Mouse (Mus musculus) thymus, adult 18-20 months (tissue): ENCODE measurements around the gene Lpxn.

ENCODE experiments used
- DNase-seq, 2 experiments: peaks; one replicate each; pipeline ENCODE4 v3.0.0; 2022; ENCODE audit warnings: mixed read lengths in 2 of 2

The Lpxn gene

DNA sequence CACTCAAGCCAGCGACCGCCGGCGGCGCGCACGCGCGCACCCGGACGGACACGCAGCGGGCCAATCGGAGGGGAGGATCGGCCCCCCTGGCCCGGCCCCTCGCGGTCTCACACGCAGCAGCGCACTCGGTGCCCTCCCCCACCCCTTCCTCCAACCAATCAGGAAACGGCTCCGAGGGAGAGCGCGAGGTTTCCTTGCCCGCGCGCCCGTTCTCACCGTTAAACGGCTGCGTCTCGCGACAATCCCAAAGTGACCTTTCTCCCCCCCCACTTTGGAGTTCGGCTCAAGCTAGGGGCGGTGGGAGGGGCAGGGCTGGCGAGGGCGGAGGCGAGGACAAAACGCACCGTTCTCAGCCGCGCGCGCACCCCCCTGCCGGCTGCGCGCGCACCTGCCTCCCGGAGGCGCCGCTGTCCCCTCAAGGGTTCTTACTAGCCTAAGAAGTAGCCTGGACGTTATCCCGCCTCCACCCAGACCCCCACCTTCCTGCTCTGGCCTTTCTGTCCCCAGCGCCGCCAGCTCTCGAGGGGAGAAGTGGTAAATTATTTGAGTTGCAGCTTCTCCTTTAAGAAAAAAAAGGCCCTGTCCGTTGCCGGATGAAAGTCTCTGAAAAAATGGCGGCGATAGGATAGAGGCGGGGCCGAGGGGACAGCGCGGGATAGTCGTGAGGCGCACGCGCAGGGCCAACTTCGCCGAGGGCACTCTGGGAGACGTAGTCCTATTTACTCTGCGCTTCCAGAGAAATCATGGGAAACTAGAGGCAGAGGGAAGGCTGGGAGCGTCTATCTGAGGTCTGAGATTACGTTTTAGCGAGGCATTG, at the start of gene Lpxn, which contains the start of gene Zfp91:
Lpxn (plus strand) TSS at position 683 of the 817 bp plus-strand sequence.
Zfp91 (minus strand) TSS at position 616 of the 817 bp plus-strand sequence.
- DNase-seq, result peak; percentile 93

DNA sequence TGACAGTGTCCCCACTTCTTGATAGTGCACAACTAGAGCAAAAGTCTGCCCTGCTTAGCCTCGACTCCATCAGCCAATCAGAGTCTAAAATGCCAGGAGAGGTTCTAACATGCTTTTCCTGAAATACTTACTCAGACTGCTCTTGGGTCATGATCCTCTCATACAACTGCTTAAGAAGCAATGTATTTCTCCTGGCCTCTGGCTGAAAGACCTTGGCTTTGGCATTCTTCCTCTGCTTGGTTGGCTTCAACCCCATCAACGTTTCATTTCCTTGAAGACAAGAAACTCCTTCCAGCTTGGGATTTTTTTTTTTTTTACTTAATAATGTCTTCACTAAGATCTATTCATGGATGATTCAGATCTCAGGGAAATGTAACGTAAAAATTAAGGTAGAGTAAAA, 39.7 kb upstream of the Lpxn start:
- DNase-seq, result no peak

DNA sequence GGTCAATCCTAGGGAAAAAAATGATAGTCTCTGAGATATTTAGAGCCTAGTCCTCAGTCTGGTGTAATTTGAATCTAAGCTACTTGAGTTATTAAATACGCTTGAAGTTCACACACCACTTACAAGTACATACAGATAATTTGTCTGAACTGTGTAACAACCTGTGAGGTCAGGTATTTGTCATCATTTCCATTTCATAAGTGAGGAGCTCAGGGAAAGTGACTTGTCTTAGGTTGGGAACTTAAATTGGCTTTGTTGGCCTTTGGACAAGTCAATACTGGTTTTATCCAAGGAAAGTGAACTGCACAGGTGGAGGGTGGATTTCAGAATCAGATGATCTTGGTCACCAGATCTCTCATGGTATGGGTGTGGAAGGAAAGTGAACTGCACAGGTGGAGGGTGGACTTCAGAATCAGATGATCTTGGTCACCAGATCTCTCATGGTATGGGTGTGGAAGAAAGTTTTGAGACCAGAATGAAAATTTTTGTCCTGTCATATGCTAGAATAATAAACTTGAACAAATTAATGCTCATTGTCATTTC, 37.0 kb upstream of the Lpxn start:
- DNase-seq, result no peak

- DNase-seq, result no peak
Measured at GRCm38 (mm10) chr19:12759656-12760055, 36.3 kb upstream of the Lpxn start.

DNA sequence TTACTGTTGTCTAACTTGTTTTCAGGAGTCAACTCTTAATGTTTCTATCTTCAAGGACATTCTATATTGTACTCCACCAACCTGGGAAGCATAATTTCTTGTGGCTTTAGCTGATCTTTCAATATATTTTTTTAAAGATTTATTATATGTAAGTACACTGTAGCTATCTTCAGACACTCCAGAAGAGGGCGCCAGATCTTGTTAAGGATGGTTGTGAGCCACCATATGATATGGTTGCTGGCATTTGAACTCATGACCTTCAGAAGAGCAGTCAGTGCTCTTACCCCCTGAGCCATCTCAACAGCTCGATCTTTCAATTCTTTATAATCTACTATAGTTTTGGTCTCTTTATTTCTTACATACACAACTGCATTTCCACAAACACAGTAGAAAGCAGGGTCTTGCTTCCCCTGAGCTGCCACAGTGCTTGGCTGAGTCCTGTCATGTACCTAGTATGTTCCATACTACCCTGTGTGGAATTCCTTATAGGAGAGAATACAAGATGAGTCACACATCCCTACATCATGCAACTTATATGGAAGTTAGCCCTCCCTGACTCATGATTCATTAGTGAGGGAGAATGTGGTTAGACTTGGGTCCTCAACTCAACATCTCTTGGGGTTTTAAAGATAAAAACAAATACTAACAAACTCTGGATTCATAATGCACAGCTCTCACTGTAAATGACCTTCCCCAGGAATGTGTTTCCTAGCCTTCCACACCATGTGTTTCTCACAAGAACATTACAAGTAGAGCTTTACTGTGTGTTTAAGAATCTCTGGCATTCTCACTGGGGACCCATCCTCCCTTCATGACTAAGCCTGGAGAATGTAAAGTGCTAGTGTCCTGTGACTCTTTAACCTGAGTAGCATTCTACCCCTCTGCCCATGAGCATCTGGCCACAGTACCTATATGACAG, 33.5 kb upstream of the Lpxn start:
- peak in 1 of 2 experiments; percentile 10 for DNase-seq

- no peak for DNase-seq
Measured at GRCm38 (mm10) chr19:12765308-12765707, 30.7 kb upstream of the Lpxn start, which contains the start of gene Cntf. Cntf (minus strand) TSS chr19:12765632.

DNA sequence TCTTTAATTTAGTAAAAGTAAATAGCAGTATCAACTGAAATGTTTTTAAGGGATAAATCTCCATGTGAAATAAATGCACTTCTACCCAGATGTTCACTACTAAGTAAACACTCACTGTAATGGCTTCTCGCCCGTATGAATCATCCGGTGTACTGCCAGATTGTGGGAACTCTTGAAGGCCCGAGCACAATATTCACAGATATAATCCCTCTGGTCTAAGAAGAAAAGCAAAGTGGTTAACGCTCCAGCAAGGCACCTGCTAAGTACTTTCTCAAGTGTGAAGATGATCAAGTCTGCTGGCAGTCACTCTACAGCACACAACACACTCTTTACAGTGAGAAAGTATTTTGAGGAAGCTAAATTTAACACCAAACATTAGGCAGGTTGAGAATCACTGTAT, 25.1 kb upstream of the Lpxn start:
- no peak for DNase-seq

DNA sequence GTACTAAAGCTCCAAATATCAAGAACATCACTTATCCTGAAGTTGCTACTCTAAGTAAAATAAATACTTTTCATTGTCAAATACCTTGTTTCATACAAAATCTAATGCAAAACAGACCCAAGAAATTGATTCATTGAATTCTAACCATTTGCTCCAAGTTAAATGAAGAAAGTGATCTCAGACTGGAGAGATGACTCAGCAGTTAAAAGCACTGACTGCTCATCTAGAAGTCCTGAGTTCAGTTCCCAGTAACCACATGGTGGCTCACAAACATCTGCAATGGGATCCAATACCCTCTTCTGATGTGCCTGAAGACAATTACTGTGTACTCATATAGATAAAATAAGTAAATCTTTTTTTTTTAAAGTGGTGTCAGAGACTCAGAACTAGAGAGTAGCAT, 15.6 kb upstream of the Lpxn start:
- no peak for DNase-seq

GRCm38 (mm10) chr19:12786803-12787395, 9.1 kb upstream of the Lpxn start:
- no peak for DNase-seq

- DNase-seq, result no peak
Measured at GRCm38 (mm10) chr19:12787721-12788120, 8.3 kb upstream of the Lpxn start.

DNA sequence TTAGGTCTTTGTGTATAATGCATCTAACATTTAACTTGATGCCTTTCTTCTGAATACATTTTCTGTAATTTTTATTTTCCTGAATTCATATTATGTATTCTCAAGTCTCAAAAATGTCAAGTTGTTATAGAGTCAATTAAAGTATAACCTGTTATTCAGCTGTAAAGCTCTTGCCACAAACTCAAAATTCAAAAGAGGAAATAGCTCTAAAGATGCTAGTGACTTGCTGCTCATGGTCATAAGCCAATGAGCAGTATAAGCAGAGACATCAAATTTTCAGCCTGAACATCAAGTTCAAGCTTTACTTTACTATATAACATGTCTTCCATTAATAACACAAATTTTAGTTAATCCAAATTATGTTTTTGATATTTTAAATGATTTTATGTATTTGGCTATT, 3.6 kb upstream of the Lpxn start:
- no peak for DNase-seq

DNA sequence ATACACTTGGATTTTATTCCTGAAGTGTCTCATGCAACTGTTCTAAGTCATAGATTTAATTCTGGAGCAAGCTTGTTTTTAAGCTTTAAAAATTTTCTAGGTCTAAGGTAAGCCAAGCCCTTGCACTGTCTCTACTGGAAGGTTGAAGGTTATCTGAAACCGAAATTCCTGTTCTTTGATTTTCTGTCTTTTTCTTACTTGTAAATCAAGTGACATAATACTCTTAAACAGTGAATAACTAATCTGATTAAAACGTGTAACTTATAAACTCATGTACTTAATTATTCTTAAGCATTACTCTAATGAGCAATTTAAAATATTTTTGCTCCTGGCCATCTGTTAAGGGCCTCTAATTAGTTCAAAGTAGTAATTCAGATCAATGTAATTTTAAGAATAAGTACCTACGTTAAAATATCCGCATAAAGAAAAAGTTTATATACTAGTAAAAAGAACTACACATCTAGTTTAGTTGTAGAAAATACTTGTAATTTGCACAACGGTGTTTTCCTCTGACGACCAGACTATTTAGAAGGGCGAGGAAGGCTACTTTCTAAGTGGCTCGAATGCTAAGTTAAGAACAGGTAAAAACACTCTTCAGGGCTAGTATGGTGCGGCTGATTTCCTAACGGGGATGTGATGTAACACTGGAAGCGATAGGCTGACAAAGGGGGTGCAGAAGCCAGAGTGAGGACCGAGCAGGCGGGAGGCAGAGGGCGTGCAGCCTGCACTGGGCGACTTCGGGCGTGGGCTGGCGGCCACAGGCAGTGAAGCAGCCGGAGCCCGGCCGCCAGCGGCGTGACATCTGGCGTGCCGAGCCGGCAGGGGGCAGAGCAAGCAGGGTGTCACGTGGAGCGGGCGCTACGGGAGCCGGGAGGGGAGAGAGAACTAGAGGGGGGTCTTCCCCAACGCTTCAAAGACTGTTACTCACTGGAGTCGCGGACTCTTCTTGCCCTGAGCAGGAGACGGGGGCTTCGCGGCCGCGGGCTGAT, 1.6 kb upstream of the Lpxn start:
- DNase-seq, result peak; percentile 87 to 90

DNA sequence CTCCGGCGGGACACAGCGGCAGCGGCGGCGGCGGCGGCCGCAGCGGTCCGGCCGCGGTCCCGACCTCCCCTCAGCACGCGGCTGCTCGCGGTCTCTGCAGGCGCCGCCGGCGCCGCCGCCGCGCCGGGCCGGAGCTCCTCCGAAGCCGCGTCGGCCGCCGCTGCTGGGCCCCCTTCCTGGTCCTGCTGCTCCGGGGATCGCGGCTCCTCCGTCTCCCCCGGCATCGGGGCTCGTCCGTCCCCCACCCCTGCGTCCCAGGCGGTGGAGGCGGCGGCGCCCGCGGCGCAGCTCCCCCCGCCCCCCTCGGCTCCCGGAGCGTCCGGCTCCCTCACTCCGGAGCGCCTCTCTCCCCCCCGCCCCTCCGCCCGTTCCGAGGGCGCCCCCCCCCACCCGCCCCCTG, 883 bp upstream of the Lpxn start:
- no peak for DNase-seq

DNA sequence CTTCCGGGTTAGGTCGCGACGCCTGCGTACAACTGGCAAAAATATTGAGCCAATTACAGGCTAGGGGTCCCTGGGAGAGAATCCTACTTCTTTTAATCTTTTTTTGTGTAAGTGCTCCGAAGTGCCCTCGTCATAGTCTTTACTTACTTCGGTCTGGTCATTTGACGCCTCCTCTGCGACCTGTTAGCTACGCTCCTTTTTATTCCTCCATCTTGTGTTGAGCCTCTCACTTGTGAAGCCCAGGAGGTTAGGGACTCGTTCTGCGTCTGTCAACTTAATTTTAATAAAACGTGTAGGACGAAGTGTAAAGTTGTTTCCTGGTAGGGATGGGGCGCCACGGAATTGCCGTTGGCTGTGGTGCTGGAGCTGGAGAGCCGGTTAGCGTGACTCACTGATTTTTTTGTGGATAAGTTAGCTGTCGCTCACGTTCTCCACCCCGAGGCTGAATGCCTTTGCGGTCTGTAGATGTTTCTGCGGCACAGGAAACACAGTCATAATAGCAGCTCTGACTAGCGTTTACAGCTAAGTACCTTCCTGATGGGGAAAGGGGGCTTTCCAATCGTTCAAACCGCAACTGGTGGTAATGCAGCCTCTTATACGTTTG, 437 bp downstream of the Lpxn start:
- peak; percentile 59 to 79 for DNase-seq

DNA sequence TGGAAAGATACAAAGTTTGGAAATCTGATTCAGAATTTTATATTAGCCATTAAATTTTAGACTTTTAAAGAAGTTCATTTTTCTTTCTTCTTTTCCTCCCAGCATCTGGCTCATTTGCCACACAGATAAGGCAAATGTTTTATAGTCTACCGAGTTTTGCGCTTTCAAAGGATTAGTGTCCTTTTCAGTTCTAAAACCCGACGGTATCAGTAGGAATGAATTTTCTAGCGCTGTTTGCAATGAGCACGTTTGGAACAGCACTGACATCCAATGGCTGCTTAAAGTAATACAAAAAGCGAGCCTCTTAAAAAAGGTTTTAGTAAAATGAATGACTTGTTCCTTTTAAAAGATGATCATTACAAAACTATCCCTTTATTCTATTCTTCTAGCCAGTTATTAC, 1.1 kb downstream of the Lpxn start:
- DNase-seq, result no peak

GRCm38 (mm10) chr19:12798404-12798803, 2.4 kb downstream of the Lpxn start:
- DNase-seq, result peak in 1 of 2 experiments; percentile 38

- no peak for DNase-seq
Measured at GRCm38 (mm10) chr19:12799081-12799480, 3.1 kb downstream of the Lpxn start.

- DNase-seq, result no peak
Measured at GRCm38 (mm10) chr19:12800621-12801020, 4.6 kb downstream of the Lpxn start.

DNA sequence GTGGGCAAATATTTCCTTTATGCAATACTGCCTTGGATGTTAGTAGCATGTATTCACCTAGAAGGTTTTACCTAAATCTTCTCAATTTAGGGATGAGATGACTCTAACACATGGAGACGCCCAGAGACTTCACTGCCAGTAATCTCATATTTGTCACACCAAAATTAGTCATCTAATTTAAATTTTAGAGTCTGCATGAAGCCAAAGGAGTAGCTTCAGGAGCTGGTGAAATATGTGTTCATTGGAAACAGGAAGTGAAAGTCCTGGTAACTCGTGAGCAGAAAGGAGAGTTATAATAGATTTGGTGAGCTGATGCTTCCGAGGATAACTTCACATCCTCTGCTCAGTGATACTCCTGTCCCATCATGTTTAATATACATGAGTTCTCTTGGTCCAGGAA, 5.1 kb downstream of the Lpxn start:
- DNase-seq, result no peak

GRCm38 (mm10) chr19:12802830-12803229, 6.8 kb downstream of the Lpxn start:
- no peak for DNase-seq

GRCm38 (mm10) chr19:12804237-12804636, 8.2 kb downstream of the Lpxn start:
- no peak for DNase-seq
